Mouse (Mus musculus) heart, postnatal 10 days (tissue): ENCODE data around the gene Grin2a. TPM values are rescaled to one million over a fixed set of nuclear protein-coding genes. Genes with fewer than 3 reads are reported as not detected.

Source experiments
- DNase-seq, 2 experiments: peaks; one replicate each; pipeline ENCODE4 v3.0.0; 2021
- intact Hi-C: fragments of 180-260 bp; cut with DNase I; formaldehyde crosslinking; loops from one replicate; pipeline ENCODE4 v1.15.1; 2025
- total RNA-seq, 2 experiments: library from RNA; stranded (reverse); gene quantifications; 2 replicates each; pipeline ENCODE4 v1.2.3; 2021

Gene Grin2a
- total RNA-seq, 2 experiments from 2014 or later, result 0.12 to 0.17 TPM

DNA sequence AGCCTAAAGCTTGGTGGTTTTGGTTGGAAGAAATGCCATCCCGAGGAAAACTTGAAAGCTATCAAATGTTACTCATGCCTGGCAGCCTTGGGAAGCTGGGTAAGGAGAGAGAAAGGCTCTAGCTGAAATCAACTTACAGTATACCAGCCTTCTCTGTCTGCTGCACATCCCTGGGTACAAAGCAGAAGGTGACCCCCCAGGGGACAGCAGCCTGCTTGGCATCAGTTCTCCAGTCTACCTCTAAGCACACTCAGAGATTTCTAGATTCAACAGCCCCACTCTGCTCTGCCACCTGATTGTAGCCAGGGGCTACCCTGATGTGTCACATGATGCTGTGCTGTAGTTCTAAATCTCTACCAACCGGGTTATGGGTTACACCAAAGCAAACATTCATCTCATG, 17.2 kb downstream of the Grin2a start:
- intact Hi-C loops, result no loop called here

DNA sequence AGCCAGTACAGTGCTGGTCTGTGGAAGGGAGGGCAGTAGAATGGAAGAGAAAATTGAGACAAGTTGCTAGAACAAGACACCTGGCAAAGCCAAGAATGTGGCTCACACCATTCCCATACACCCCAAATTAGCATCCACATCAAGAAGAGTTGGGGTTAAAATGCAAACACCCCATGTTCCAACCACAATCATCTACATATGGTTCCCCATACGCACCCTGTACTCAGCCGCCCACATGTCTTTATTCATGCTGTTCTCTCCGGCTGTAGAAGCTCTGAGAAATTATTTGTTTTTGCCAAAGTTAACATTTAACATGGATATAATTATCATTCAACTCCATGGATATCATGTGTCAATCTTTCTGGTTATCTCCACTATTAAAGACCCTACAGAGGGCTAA, 22.7 kb downstream of the Grin2a start:
- intact Hi-C loops, result no loop called here
- DNase-seq, result no peak

More for the DNA sequence above, 17.2 kb downstream of the Grin2a start:
- no peak for DNase-seq

DNA sequence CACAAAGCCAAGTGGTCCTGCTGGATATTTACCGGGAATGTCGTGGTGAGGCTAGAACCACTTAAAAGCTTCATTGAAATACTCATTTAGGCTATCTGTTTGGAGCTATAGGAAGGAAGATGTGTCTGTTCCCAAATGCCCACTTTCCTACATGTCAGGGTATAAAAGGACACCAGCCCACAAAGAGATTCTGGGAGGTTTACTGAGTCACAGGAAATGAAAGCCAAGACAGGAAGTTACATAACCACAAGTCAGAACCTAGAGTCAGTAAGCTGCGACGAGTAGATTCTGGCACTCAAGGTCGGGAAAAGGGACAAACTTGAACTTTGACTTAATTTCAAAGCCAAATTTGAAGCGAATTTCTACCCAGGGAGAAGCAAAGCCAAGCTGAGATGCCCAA, 30.9 kb downstream of the Grin2a start:
- no peak for DNase-seq
- intact Hi-C loops, result no loop called here

DNA sequence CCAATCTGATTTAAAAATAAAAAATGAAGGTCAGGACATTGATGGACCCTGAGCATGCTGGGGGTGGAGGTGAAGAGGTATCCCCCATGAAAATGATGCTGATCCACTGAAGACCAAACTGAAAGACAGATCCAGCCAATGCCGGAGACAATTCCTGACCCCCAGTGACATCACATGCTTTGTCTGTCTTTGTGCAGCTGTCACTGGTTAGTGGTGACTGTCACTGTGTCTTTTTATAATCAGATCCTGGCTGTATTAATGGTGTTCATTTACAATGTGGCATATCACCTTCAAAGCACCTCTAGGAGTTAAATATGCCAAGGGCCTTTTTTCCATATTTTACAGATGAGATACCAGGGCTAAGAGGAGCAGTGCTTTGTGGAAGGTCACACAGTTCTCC, 32.9 kb downstream of the Grin2a start:
- DNase-seq, result no peak
- intact Hi-C loops, result no loop called here

DNA sequence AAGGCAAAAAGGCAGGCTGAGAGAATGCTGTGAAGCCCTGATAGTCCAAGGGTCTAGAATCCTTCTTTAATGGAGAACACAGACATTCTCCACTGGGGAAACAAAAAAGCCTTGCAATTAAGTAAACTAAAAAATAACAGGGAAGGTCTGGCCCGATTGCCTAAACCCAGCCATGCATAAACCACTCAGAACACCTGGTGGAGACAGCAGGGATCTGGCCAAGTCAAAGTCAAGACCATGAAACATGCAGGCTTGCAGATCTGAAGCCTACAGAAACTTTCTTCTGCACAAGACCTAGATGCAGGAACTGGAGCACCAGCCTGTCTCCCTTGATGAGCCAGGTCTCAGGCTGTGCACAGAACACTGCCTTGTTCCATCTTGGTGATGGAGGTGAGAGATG, 36.0 kb downstream of the Grin2a start:
- DNase-seq, result no peak
- intact Hi-C loops, result no loop called here

DNA sequence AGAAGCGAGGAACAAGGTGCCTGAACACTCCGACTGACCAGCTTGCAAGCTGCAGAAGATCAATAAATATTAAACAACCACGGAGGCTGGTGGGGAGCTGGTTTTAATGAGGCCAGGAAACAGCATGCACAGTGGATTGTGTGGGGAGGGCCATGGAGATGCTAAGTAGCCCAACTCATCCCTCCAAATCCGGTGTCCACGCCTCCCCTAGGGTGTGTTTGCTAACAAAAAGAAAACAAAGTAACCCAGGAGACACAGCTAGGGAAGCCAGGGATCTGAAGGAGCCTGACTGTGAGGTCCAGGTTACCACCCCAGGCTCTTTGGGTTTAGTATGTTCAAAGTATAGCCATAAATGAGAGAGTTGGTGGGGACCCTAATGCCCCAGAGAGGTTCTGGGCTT, 41.1 kb downstream of the Grin2a start:
- DNase-seq, result no peak
- intact Hi-C loops, result no loop called here

DNA sequence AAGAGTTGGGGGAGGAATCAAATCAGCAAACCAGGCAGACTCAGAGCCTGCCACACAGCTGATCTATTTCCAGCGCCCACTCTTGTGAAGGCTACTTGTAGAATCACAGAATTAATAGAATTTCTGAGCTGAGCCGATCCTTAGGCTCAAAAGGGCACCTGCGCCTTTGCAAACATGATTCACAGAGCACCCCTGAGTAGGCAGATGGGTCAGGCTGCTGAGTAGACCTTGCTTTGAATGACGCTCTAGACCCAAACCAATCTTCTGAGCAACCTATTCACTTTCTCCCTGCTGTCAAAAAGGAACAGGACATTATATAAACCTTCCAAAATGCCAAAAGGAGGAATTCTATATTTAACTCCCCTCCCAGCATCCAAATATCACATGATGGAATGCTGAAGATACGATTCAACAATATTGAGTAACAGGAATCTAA, 41.9 kb downstream of the Grin2a start:
- DNase-seq, result no peak
- intact Hi-C loops, result no loop called here

DNA sequence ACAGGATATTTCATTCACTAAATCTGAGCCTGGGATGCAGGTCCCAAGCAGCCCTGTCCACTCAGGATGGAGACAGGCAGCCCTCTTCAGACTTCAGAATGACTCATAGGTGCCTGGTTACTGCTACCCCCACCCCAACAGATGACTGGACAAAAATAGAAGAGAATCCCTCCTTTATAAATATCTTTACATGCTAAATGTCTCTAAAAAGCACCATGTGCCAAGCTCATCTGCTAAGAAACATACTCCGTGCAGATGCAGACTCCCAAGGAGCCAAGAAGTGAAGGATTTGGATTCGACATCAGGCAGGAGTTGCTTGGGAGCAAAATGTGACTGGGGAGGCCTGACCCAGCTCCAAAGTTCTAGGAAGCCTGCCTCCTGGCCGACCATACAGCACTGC, 46.1 kb downstream of the Grin2a start:
- intact Hi-C loops, result no loop called here
- no peak for DNase-seq

DNA sequence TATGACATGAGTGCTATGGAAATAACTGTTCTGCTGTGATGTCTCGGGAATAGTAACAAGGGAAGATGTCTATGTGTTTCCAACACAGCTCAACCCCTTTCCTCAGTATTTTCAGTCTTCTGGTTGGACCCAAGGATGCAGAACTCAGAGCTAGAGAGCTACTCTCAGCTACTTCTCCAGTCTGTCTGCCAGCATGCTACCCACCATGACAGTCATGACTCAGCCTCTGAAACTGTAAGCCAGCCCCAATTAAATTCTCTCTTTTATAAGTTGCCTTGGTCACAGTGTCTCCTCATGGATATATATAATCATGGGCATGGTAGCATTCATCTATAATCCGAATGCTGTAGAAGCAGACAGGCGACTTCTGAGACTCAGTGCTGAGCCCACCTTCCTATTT, 47.9 kb downstream of the Grin2a start:
- intact Hi-C loops, result no loop called here
- DNase-seq, result no peak

DNA sequence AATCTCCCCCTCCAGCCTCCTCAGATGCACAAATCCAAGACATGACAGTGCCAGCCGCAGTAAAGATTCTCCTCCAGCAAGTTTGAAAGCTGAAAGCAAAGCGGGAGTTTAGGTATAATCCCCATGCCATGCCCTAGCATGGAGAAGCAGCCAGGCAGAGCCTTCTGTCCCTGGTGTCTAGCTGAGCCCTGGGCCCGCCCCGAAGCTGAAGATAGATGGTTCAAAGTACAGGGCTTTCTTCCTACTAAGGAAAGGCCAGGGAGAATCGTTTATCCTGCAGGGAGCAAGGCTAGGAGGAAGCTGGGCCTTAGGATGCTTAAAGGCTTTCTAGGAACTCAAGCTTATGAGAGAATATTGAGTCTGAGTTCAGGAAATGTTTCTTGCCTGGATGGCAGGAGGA, 50.5 kb downstream of the Grin2a start:
- no peak for DNase-seq
- intact Hi-C loops, result no loop called here

DNA sequence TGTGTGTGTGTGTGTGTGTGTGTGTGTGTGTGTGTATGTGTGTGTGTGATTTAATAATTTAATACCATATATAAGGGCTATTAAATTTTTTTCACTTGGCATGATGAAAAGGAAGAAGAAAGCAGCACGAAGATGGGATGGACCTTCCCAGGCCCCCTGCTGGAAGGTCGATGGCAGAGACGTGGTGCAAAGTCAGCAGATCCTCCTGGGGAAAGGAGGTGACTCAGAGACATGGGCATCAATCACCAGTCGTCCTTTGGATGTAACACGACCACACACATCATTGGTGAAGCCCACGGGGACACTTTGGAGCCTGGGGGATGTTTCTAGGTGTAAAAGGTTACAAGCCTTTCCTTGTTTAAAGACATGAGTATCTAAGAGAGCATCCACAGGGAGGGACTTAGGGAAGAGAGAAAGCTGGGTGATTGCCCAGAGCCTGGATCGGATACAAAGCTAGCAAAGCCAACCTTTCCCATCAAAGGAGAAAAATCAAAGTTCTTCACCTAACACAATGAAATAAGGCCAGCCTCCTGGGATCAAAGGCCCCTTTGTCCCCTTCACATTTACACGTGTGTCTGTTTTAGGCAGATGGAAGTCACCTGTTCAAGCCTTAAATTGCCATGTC, 53.9 kb downstream of the Grin2a start:
- DNase-seq, result peak in 1 of 2 experiments; percentile 2
- intact Hi-C loops, result no loop called here

DNA sequence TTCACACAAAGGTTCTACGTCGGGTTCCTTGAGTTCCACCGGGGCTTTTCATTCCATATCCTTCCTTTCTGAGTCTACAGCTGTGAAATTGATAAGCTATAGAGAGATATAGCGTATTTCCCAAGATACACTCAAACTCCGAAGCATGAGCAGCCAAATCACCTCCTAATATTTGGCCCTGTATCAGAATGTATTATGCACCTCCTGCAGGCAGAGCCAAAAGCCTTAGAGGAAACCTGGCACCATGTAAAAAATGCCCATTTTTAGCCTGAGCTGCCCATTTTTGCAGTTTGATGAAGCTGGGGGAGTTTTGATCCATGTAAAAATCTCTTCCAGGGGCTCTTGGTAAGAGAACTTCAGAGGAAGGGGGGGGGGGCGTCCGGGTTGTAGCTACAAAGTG, 54.6 kb downstream of the Grin2a start:
- DNase-seq, result no peak
- intact Hi-C loops, result no loop called here

DNA sequence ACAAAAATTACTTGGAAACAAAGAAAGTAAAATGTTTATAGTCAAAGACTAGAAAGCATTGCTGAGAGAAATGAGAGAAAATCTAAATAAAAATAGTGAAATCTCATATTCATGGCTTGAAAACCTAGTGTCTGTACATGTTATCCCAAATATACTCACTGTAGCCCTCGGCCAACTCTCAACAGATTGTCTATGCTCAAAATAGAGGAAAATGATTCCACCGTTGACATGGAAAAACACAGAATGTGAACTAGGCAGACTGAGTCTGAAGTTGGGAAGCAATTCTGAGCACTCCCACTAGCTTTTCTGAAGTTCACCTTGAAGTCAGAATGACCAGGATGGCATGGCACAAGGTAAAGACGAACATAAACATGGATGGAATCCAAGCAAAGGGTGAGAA, 84.7 kb downstream of the Grin2a start:
- intact Hi-C loops, result no loop called here
- no peak for DNase-seq

DNA sequence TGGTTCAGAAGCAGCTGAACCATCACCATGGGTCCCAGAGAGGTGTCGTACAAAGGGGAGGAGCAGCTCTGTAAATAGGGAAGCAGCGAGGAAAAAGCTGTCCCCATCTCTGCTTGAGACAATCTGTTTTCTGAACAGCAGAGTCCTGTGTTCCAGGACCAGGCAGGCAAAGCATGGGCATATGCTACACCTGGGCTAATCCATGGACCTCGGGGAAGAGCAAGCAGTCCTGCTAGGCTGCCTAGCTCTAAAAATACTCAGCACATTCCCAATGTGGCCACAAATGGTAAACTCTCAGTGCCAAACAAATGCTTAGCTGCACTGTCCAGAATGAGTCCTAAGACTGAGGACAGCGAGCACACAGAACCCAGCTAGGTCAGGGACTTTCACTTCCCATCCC, 86.1 kb downstream of the Grin2a start:
- no peak for DNase-seq
- intact Hi-C loops, result no loop called here

DNA sequence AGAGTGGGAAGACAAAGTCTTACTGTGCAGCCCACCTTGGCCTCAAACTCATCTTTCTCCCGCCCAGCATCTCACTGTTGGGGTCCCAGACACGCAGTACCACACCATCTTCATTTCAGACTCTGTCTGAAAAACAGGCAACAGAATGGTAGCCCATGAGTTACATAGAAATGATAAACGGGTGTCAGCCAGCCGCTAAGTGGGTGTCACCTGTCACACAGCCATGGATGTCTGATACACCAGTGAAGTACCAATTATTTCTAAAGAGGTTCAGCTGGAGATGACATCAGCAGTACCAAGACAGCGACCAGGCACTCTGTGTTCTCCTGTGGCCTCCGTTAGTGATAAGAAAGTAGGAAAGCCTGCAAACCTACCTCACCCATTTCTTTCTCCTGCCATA, 90.9 kb downstream of the Grin2a start:
- intact Hi-C loops, result no loop called here
- no peak for DNase-seq

DNA sequence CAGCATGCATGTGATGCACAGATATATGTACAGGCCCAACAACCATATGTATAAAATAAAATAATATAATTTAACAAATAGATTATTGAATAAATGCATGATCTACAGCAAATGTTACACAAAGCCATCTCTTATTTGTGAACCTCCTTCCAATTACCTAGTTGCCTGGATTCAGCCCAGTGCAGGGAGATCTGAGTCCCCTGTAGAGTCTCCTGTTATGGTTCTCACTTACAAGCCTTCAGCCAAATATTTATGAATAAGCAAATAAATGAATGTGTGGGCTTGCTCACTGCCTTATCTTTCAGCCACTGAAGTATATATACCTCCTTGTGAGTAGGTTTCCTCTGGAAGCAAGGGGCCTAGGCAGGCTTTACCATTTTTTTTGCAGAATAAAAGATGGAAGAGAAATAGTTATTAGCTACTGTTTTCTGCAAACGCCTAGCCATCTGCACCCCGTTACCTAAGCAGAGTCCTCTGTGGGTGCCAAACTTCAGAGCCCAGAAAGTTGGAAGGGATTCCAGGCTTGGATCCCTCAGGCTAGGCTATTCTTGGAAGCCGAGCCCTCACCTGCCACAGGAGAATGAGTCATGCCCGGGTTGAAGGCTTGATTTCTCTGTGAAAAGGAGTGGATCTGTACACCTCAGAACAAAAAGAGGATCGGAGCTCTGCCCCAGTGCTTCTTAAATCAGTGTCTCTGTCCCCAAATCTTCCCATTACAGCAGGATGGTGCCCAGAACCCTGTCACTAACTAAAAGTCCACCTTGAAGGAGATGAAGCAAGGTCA, 92.5 kb downstream of the Grin2a start:
- intact Hi-C loops, result no loop called here
- DNase-seq, result peak in 1 of 2 experiments; percentile 1

DNA sequence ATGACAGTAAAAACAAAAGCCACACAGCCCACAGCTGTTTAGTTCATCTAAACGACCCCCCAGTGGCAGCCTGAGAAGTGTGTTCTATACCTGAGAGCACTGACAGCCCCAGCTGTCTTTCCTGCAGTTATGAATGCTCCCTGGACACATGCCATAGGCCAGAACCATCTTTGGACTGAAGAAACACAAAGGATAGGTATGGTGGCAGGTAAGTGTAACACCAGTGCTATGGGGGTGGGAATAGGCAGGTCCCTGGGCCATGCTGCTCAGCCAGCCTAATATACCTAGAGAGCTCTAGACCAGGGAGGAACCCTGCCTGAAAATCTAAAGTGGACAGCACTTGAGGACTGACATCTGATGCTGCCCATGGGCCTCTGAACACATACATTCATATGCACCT, 93.9 kb downstream of the Grin2a start:
- intact Hi-C loops, result no loop called here
- DNase-seq, result no peak

DNA sequence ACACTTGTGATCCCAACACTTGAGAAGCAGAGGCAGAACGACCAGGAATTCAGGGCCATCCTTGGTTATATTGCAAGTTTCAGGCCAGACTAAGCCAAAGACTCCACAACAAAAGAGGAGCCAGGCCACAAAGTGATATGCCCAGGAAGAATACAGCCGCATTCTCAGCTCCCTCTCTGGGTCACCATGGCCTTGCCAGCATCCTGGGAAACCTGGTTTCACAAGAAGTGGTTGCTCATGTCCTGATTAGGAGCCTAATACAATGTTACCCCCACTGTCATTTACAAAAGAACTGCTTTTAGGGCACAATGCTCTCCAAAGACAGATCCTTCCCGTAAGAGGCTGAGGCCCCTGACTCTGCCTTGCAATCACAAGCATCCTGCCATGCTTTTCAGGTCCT, 94.4 kb downstream of the Grin2a start:
- intact Hi-C loops, result no loop called here
- DNase-seq, result no peak

DNA sequence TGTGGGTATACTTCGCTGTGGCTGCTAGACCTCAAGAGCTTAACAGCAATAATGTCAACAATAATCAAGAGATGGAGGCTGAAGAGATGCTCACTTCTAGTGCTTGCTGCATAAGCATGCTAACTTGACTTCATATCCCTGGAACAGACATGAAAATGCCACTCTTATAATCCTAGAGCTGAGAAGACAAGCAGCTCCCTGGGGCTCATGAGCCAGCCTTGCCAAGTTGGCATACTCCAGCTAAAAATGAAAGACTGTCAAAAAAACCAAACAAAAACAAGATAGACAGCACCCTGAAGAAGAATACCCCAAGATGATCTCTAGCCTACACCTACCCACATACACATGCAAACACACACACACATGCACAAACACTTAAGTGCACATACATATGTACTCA, 95.2 kb downstream of the Grin2a start:
- intact Hi-C loops, result no loop called here
- no peak for DNase-seq

DNA sequence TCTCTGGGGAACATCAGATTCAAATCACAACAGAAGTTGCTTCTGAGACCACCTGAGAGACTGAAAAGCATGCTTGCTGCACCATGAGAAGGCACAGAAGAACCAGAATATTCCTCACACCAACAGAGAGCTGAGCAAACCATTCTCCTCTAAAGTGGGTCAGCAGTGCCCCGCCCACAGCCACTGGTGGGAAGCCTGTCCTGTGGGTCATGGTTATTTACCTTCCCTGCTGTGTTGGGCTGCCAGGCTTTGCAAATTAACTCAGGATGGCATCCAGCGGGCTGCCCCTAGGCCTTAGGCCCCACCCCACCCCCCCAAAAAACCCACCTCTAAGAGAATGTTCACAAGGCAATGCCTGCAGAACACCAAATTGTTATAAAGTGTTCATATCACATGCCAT, 96.2 kb downstream of the Grin2a start:
- DNase-seq, result no peak
- intact Hi-C loops, result no loop called here

DNA sequence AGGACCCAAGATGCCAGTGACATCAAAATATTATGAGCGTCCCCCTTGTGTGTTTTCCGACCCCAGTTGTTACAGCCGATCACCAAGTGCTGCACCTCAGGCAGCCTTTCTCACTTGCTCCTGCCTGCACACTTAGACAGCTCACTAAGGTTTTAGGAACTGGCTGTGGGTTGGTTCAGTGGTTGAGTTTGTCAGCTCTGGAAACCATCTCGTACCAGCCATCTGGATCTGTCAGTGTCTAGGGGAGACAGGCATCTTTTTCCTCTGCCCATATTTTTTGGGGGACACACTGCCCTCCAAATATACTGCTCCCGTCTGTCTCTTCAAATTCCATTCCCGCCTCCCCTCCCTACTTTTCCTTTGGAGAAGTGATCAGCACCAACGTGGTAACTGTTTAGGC, 99.8 kb downstream of the Grin2a start:
- intact Hi-C loops, result no loop called here

DNA sequence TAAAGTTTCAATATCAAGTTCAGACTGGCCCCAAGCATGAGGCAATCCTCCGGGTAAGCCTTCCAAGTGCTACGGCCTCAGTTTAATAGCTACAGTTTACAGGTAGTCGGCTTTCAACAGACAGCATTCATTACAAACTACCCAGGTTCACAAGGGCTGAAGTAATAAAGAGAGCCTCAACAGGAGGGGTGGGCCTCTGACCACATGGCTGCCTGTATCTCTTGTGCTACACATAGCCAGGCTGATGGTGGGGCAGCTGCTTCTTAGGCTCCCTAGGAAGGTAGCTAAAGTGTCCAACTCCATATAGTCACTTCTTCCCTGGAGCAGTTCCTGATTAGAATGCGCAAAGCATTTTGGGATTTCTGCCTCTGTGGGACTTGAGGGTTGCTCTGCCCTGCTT, 109.2 kb downstream of the Grin2a start:
- no peak for DNase-seq
- intact Hi-C loops, result no loop called here

More for the DNA sequence above, 99.8 kb downstream of the Grin2a start:
- no peak for DNase-seq

DNA sequence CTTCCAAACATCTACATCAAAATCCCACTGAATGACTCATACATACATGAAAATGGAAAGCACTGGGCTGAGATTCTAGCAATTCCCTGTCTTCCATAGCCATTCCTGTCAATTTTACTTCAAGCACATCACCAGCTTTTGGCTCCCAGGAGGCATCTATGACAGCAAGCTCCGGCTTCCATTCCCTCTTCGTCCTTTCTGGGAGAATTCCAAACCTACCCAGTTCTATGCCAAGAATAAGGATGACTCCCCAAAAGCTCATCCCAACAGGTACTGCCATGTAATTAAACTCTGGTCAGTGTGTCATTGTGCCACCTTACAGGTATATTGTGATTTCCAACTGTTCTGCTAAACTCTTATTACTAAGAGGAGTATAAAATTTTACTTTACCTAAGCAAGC, 111.2 kb downstream of the Grin2a start:
- DNase-seq, result no peak
- intact Hi-C loops, result no loop called here
